Mouse (Mus musculus) neural tube, embryonic 13.5 days (tissue): ENCODE measurements around the gene Slc13a5. TPM values are rescaled to one million over a fixed set of nuclear protein-coding genes. Genes with fewer than 3 reads are reported as not detected.

Source experiments
- ATAC-seq: fragments of 200-750 bp; cut with Nextera tagmentation; 2 replicates; pipeline ENCODE4 v1.8.0; 2017; ENCODE audit warnings: low read depth, mild to moderate bottlenecking, moderate TSS enrichment, moderate library complexity
- H3K27ac ChIP-seq: fragments of 300-500 bp; sonication (generic); replicated peaks from 2 replicates; pipeline ENCODE4 v1.5.1; 2015; ENCODE audit warnings: moderate library complexity, mild to moderate bottlenecking, inconsistent platforms
- H3K27me3 ChIP-seq: fragments of 300-500 bp; sonication (generic); 2 replicates; pipeline ENCODE4 v1.6.1; 2015; ENCODE audit warnings: mild to moderate bottlenecking, inconsistent platforms
- H3K36me3 ChIP-seq: fragments of 300-500 bp; sonication (generic); 2 replicates; pipeline ENCODE4 v1.6.1; 2015; ENCODE audit warnings: mild to moderate bottlenecking, inconsistent platforms
- H3K4me1 ChIP-seq: fragments of 300-500 bp; sonication (generic); replicated peaks from 2 replicates; pipeline ENCODE4 v1.6.1; 2015; ENCODE audit warnings: inconsistent platforms
- H3K4me2 ChIP-seq: fragments of 300-500 bp; sonication (generic); 2 replicates; pipeline ENCODE4 v1.6.1; 2015; ENCODE audit warnings: inconsistent platforms, mild to moderate bottlenecking, moderate library complexity
- H3K4me3 ChIP-seq: fragments of 300-500 bp; sonication (generic); 2 replicates; pipeline ENCODE4 v1.5.1; 2015; ENCODE audit warnings: mild to moderate bottlenecking, inconsistent platforms
- H3K9ac ChIP-seq: fragments of 300-500 bp; sonication (generic); 2 replicates; pipeline ENCODE4 v1.6.1; 2015; ENCODE audit warnings: moderate library complexity, mild to moderate bottlenecking, inconsistent platforms
- H3K9me3 ChIP-seq: fragments of 300-500 bp; sonication (generic); 2 replicates; pipeline ENCODE4 v1.6.1; 2016; ENCODE audit warnings: inconsistent platforms
- WGBS: fragments of 180-500 bp; shearing (Covaris S2); methylation state at CpG from one replicate; pipeline ENCODE4 v1.1.7; 2015; 5-methylcytosine and 5-hydroxymethylcytosine counted together
- polyA plus RNA-seq: library from polyadenylated mRNA; unstranded; fragments of >200 nt; fragmentation: Nextera tagmentation; extraction: Ambion mirVana; gene quantifications from 2 replicates; pipeline ENCODE4 v1.2.1, GENCODE M21; 2015

Gene Slc13a5
- 0.61 and 0.96 TPM in 2 replicates for polyA plus RNA-seq

- H3K27me3 ChIP-seq, result peaks cover 52% of the 10 kb centered on the region
These were observed at the start of gene Slc13a5 for GRCm38 (mm10) chr11:72266960-72267560. Gene Slc13a5 (minus strand): TSS chr11:72267222.

GRCm38 (mm10) chr11:72314151-72314895 lies 47.3 kb upstream of the Slc13a5 start, which contains the start of gene Fbxo39:
Gene Fbxo39 (plus strand): TSS chr11:72314444.
- no peak for ATAC-seq
- Histone ChIP-seq H3K27me3 (peaks cover 32% of the 10 kb centered on the region), H3K9ac (peak within 1 kb of the TSS; percentile 38; the same call in 1 of the 2 replicates), H3K9me3 (no peaks in the 10 kb centered on the region), H3K36me3 (no peaks in the 10 kb centered on the region), H3K4me3 (peak within 1 kb of the TSS; percentile 30), H3K27ac (no peak within 1 kb of the TSS), H3K4me1 (peaks cover 6% of the 10 kb centered on the region), H3K4me2 (peak within 1 kb of the TSS; percentile 56)
- 10% methylated on average over 42 of the region's 42 CpGs for WGBS

More at GRCm38 (mm10) chr11:72266960-72267560, at the start of gene Slc13a5:
- Histone ChIP-seq H3K4me2 (peak within 1 kb of the TSS; percentile 62), H3K27ac (no peak within 1 kb of the TSS), H3K4me3 (peak within 1 kb of the TSS; percentile 37), H3K4me1 (peaks cover 24% of the 10 kb centered on the region), H3K9ac (peak within 1 kb of the TSS; percentile 61), H3K36me3 (no peaks in the 10 kb centered on the region), H3K9me3 (no peaks in the 10 kb centered on the region)
- WGBS, result 2% methylated on average over 36 of the region's 36 CpGs
- peak; percentile 68 for ATAC-seq

GRCm38 (mm10) chr11:72311355-72312001 lies 44.5 kb upstream of the Slc13a5 start:
- H3K27ac ChIP-seq, result no peak overlapping the region
- H3K27me3 ChIP-seq, result peaks cover 32% of the 10 kb centered on the region
- H3K4me2 ChIP-seq, result no peak overlapping the region
- H3K9ac ChIP-seq, result no peak overlapping the region
- H3K4me1 ChIP-seq, result peaks cover 6% of the 10 kb centered on the region
- 85% methylated on average over 10 of the region's 10 CpGs for WGBS
- ATAC-seq, result no peak
- no peak overlapping the region for H3K4me3 ChIP-seq
- H3K36me3 ChIP-seq, result no peaks in the 10 kb centered on the region
- no peaks in the 10 kb centered on the region for H3K9me3 ChIP-seq

- WGBS, result 85% methylated on average over 4 of the region's 4 CpGs
- H3K27ac ChIP-seq, result no peak overlapping the region
- H3K27me3 ChIP-seq, result peaks cover 30% of the 10 kb centered on the region
- no peak for ATAC-seq
- H3K4me1 ChIP-seq, result peaks cover 6% of the 10 kb centered on the region
- H3K4me3 ChIP-seq, result no peak overlapping the region
- H3K9ac ChIP-seq, result no peak overlapping the region
- no peaks in the 10 kb centered on the region for H3K36me3 ChIP-seq
- H3K4me2 ChIP-seq, result no peak overlapping the region
- no peaks in the 10 kb centered on the region for H3K9me3 ChIP-seq
These were observed 43.5 kb upstream of the Slc13a5 start for GRCm38 (mm10) chr11:72310491-72310890.

GRCm38 (mm10) chr11:72308982-72309381 lies 42.0 kb upstream of the Slc13a5 start:
- Histone ChIP-seq H3K27ac (no peak overlapping the region), H3K4me3 (no peak overlapping the region), H3K9me3 (no peaks in the 10 kb centered on the region), H3K9ac (no peak overlapping the region), H3K27me3 (peaks cover 15% of the 10 kb centered on the region), H3K36me3 (no peaks in the 10 kb centered on the region), H3K4me2 (no peak overlapping the region), H3K4me1 (no peaks in the 10 kb centered on the region)
- WGBS, result 78% methylated on average over 2 of the region's 2 CpGs
- no peak for ATAC-seq

- WGBS, result 81% methylated on average over 5 of the region's 5 CpGs
- ATAC-seq, result no peak
- peaks cover under 1% of the 10 kb centered on the region; the same call in 1 of the 2 replicates for H3K27me3 ChIP-seq
These were observed 40.4 kb upstream of the Slc13a5 start for GRCm38 (mm10) chr11:72307461-72307860.

GRCm38 (mm10) chr11:72302230-72302629 lies 35.2 kb upstream of the Slc13a5 start:
- H3K27me3 ChIP-seq, result no peaks in the 10 kb centered on the region
- H3K4me2 ChIP-seq, result peak overlapping the region; percentile 6; the same call in 1 of the 2 replicates
- no peak overlapping the region for H3K4me3 ChIP-seq
- H3K4me1 ChIP-seq, result no peaks in the 10 kb centered on the region
- WGBS, result 80% methylated on average over 7 of the region's 7 CpGs
- H3K27ac ChIP-seq, result no peak overlapping the region
- no peaks in the 10 kb centered on the region for H3K36me3 ChIP-seq
- no peak for ATAC-seq
- no peaks in the 10 kb centered on the region for H3K9me3 ChIP-seq
- no peak overlapping the region for H3K9ac ChIP-seq

More at GRCm38 (mm10) chr11:72307461-72307860, 40.4 kb upstream of the Slc13a5 start:
- no peaks in the 10 kb centered on the region for H3K4me1 ChIP-seq
- no peaks in the 10 kb centered on the region for H3K36me3 ChIP-seq
- no peak overlapping the region for H3K4me3 ChIP-seq
- H3K9me3 ChIP-seq, result no peaks in the 10 kb centered on the region
- H3K4me2 ChIP-seq, result no peak overlapping the region
- no peak overlapping the region for H3K27ac ChIP-seq
- H3K9ac ChIP-seq, result no peak overlapping the region

GRCm38 (mm10) chr11:72301334-72301733 lies 34.3 kb upstream of the Slc13a5 start, which contains the start of gene Xaf1:
Gene Xaf1 (plus strand): TSS chr11:72301629.
- Histone ChIP-seq H3K4me1 (no peaks in the 10 kb centered on the region), H3K9me3 (no peaks in the 10 kb centered on the region), H3K4me2 (peak within 1 kb of the TSS; percentile 6; the same call in 1 of the 2 replicates), H3K27me3 (no peaks in the 10 kb centered on the region), H3K27ac (no peak within 1 kb of the TSS), H3K36me3 (no peaks in the 10 kb centered on the region), H3K4me3 (no peak within 1 kb of the TSS), H3K9ac (no peak within 1 kb of the TSS)
- WGBS, result 34% methylated on average over 6 of the region's 6 CpGs
- no peak for ATAC-seq

GRCm38 (mm10) chr11:72293116-72293515 lies 26.1 kb upstream of the Slc13a5 start:
- H3K36me3 ChIP-seq, result no peaks in the 10 kb centered on the region
- no peak overlapping the region for H3K4me3 ChIP-seq
- H3K4me1 ChIP-seq, result no peaks in the 10 kb centered on the region
- 78% methylated on average over 2 of the region's 2 CpGs for WGBS
- no peak overlapping the region for H3K9ac ChIP-seq
- no peak for ATAC-seq
- H3K27me3 ChIP-seq, result no peaks in the 10 kb centered on the region
- H3K4me2 ChIP-seq, result no peak overlapping the region
- no peak overlapping the region for H3K27ac ChIP-seq
- H3K9me3 ChIP-seq, result no peaks in the 10 kb centered on the region

GRCm38 (mm10) chr11:72287543-72287942 lies 20.5 kb upstream of the Slc13a5 start:
- Histone ChIP-seq H3K27ac (no peak overlapping the region), H3K4me2 (no peak overlapping the region), H3K4me3 (no peak overlapping the region), H3K4me1 (no peaks in the 10 kb centered on the region), H3K27me3 (no peaks in the 10 kb centered on the region), H3K36me3 (no peaks in the 10 kb centered on the region), H3K9me3 (no peaks in the 10 kb centered on the region), H3K9ac (no peak overlapping the region)
- ATAC-seq, result no peak
- whole genome bisulfite sequencing, result 89% methylated on average over 3 of the region's 3 CpGs

GRCm38 (mm10) chr11:72287126-72287525 lies 20.1 kb upstream of the Slc13a5 start:
- Histone ChIP-seq H3K4me2 (no peak overlapping the region), H3K27ac (no peak overlapping the region), H3K4me3 (no peak overlapping the region), H3K36me3 (no peaks in the 10 kb centered on the region), H3K4me1 (no peaks in the 10 kb centered on the region), H3K9ac (no peak overlapping the region), H3K9me3 (no peaks in the 10 kb centered on the region), H3K27me3 (no peaks in the 10 kb centered on the region)
- 97% methylated on average over 2 of the region's 2 CpGs for WGBS
- ATAC-seq, result no peak

GRCm38 (mm10) chr11:72286651-72287050 lies 19.6 kb upstream of the Slc13a5 start:
- Histone ChIP-seq H3K9me3 (no peaks in the 10 kb centered on the region), H3K36me3 (no peaks in the 10 kb centered on the region), H3K4me1 (no peaks in the 10 kb centered on the region), H3K4me2 (no peak overlapping the region), H3K27me3 (no peaks in the 10 kb centered on the region), H3K4me3 (no peak overlapping the region), H3K9ac (no peak overlapping the region), H3K27ac (no peak overlapping the region)
- ATAC-seq, result no peak
- WGBS, result 90% methylated on average over 3 of the region's 3 CpGs
